Mouse (Mus musculus) Patski (cell line): ENCODE measurements around the gene Nlk. TPM values are rescaled to one million over a fixed set of nuclear protein-coding genes. Genes with fewer than 3 reads are reported as not detected.
A peak's percentile ranks its signal among the peaks of the same experiment; 100 is the strongest.
"Not testable (repeated sequence)": the region's sequence is repeated elsewhere in the genome, so short reads cannot be mapped to it uniquely, and the experiment has no call there.

Experiments
- ATAC-seq: fragments of 100-300 bp; one replicate; pipeline ENCODE4 v1.8.0; 2021
- CTCF ChIA-PET: fragments of 350-600 bp; sonication (Branson Sonifier 250); formaldehyde crosslinking; loops from one replicate; lab custom pipeline; 2022; ENCODE audit warnings: inconsistent platforms; lab: Charles Lee
- POLR2A ChIA-PET: fragments of 350-600 bp; sonication (Branson Sonifier 250); formaldehyde crosslinking; loops from one replicate; lab custom pipeline; 2022; ENCODE audit warnings: antibody characterized with exemption, inconsistent platforms; lab: Charles Lee
- DNase-seq: peaks from one replicate; pipeline ENCODE4 v3.0.0-alpha.2; 2011; ENCODE audit warnings: low read depth, low spot score
- H3K27me3 ChIP-seq: fragments of 371-371 bp; one replicate; pipeline ENCODE4 v1.5.1; 2021
- CTCF ChIP-seq: fragments of 100-300 bp; IDR thresholded peaks from one replicate; pipeline ENCODE4 v1.5.1; 2021
- in situ Hi-C: fragments of 300-500 bp; cut with MboI; formaldehyde crosslinking; loops from 3 replicates; pipeline ENCODE4 v1.11.1; 2018; ENCODE audit warnings: low pct_unique_long_range_greater_than_20kb, mixed read lengths
- polyA plus RNA-seq: library from polyadenylated mRNA; unstranded; gene quantifications from one replicate; pipeline ENCODE4 v1.2.3, GENCODE M21; 2021

The Nlk gene
- polyA plus RNA-seq, 1 experiment from 2014 or later: 22.7 TPM

DNA sequence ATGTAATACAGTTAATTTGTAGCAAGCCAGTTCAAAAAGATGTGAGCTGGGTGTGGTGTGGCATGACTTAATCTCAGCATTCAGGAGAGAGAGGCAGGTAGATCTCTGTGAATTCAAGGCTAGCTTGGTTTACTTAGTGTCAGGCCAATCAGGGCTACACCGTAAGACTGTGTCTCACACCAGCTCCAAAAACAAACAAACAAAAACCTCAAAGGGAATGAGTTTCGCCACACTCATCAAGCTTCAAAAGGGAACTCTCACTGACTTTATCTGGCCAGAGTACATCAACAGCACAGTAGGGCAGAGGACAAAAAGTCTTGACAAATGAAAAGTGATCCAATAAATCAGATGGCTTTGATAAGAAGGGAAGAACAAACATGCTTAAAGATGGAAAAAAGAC is 122.2 kb downstream of the Nlk start:
- no peak for TF ChIP-seq CTCF
- in situ Hi-C loops: no loop called here
- DNase-seq: no peak
- no peak for ATAC-seq
- CTCF ChIA-PET: no interaction called here
- POLR2A ChIA-PET: no interaction called here
- H3K27me3 ChIP-seq: no peaks in the 10 kb centered on the region

- ChIA-PET CTCF (interaction anchor here (1.7 kb wide), 1 partner anchor 8 kb away, joined by 8 read pairs; no protein-coding TSS in a partner anchor), POLR2A (no interaction called here)
- in situ Hi-C loops: no loop called here
- no peaks in the 10 kb centered on the region for H3K27me3 ChIP-seq
- no peak for DNase-seq
- TF ChIP-seq CTCF: no peak
- ATAC-seq: no peak
These were observed 122.6 kb downstream of the Nlk start for GRCm38 (mm10) chr11:78574536-78574935.

- H3K27me3 ChIP-seq, POLR2A ChIA-PET, DNase-seq, in situ Hi-C loops, ATAC-seq: not testable (repeated sequence)
- CTCF ChIA-PET: interaction anchor here (1.7 kb wide), 1 partner anchor 8 kb away, joined by 8 read pairs; no protein-coding TSS in a partner anchor
These were observed 123.1 kb downstream of the Nlk start for GRCm38 (mm10) chr11:78574031-78574430.

GRCm38 (mm10) chr11:78571854-78572253 is 125.3 kb downstream of the Nlk start:
- POLR2A ChIA-PET: no interaction called here

GRCm38 (mm10) chr11:78571441-78571840 is 125.7 kb downstream of the Nlk start:
- no peaks in the 10 kb centered on the region for H3K27me3 ChIP-seq
- no peak for ATAC-seq
- no peak for DNase-seq
- POLR2A ChIA-PET: interaction anchor here (1.5 kb wide), 1 partner anchor 10 kb away, joined by 4 read pairs; no protein-coding TSS in a partner anchor
- CTCF ChIA-PET: no interaction called here
- no peak for TF ChIP-seq CTCF
- in situ Hi-C loops: no loop called here

More at GRCm38 (mm10) chr11:78571854-78572253, 125.3 kb downstream of the Nlk start:
- no peak for DNase-seq
- CTCF ChIA-PET: no interaction called here
- in situ Hi-C loops: no loop called here
- ATAC-seq: no peak
- TF ChIP-seq CTCF: no peak
- H3K27me3 ChIP-seq: no peaks in the 10 kb centered on the region

DNA sequence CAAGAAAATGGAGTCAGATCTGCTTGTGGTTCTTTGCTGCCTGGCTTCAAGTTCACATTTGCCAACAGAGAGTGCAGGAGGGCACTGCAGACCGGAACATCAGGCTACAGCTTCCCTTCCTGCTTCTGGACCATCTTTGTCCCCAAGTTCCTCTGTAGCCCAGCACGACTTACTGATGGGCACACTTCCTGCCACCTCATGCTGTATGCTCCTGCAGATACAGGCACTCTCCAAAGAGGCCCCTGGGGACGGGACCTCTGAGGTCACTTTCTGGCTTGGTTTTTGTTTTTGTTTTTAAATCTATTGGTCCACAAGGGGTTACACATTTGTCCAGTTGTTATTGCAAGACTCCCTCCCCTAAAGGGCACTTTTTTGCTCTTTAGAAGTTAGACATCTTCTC is 127.4 kb downstream of the Nlk start:
- H3K27me3 ChIP-seq: no peaks in the 10 kb centered on the region
- TF ChIP-seq CTCF: no peak
- no peak for ATAC-seq
- ChIA-PET CTCF (interaction anchor here (0.9 kb wide), 1 partner anchor 9 kb away, joined by 4 read pairs; no protein-coding TSS in a partner anchor), POLR2A (no interaction called here)
- no peak for DNase-seq
- in situ Hi-C loops: loop anchor here (10.0 kb wide), 1 partner anchor 385 kb away; no protein-coding TSS in a partner anchor

DNA sequence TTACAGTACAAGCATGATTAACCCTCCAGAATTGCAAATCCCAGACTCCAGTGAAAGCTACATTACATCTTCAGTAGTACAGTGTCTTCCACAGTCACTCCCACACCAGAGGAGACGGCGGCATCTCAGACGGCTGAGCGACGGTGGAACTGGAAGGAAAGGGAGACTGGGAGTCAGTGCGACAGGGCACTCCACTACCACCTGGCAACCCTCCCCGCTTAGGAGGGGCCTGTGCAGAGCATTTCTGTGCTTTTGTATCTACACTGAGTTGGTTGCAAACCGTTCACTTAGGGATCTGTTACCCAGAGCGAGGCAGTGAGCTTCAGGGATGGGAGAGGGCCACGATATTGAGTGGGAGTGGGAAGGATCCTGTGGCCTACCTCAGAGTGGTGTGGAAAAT is 128.3 kb downstream of the Nlk start:
- ChIA-PET POLR2A (no interaction called here), CTCF (interaction anchor here (0.9 kb wide), 1 partner anchor 8 kb away, joined by 4 read pairs; no protein-coding TSS in a partner anchor)
- DNase-seq: no peak
- ATAC-seq: no peak
- H3K27me3 ChIP-seq: no peaks in the 10 kb centered on the region
- no peak for TF ChIP-seq CTCF
- in situ Hi-C loops: loop anchor here (10.0 kb wide), 1 partner anchor 386 kb away; no protein-coding TSS in a partner anchor

DNA sequence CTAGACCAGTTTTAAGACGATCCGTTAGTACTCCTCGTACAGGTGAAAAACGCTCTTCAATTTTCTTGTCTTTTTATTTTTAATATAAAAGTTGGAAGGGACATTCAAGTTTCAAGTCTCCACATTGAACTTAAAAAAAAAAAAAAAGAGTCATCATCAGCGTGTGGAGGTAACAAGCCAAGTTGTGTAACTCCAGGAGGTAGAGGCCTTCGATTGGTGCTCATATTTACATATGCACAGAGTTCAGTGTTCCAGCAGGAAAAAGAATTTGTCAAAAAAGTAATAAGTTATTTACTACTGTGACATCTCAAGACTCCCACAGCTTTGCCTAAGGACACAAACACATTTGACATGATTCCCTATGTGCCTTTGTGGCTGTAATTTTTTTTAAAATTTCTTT is 129.6 kb downstream of the Nlk start:
- in situ Hi-C loops: loop anchor here (10.0 kb wide), 1 partner anchor 387 kb away; no protein-coding TSS in a partner anchor
- CTCF ChIA-PET: no interaction called here
- ATAC-seq (no peak), DNase-seq (no peak)
- H3K27me3 ChIP-seq: no peaks in the 10 kb centered on the region
- no peak for TF ChIP-seq CTCF
- POLR2A ChIA-PET: interaction anchor here (0.7 kb wide), 2 partner anchors 75 to 267 kb away, joined by 3 to 5 read pairs; no protein-coding TSS in a partner anchor

GRCm38 (mm10) chr11:78566775-78567174 is 130.4 kb downstream of the Nlk start:
- DNase-seq (no peak), ATAC-seq (no peak)
- no peaks in the 10 kb centered on the region for H3K27me3 ChIP-seq
- CTCF ChIA-PET: interaction anchor here (1.1 kb wide), 2 partner anchors 129 to 258 kb away, joined by 3 read pairs; no protein-coding TSS in a partner anchor
- TF ChIP-seq CTCF: no peak
- POLR2A ChIA-PET: interaction anchor here (0.8 kb wide), 1 partner anchor 40 kb away, joined by 4 read pairs; no protein-coding TSS in a partner anchor
- in situ Hi-C loops: loop anchor here (10.0 kb wide), 1 partner anchor 388 kb away; no protein-coding TSS in a partner anchor

- H3K27me3 ChIP-seq: no peaks in the 10 kb centered on the region
- ATAC-seq: no peak
- in situ Hi-C loops: loop anchor here (5.0 to 10.0 kb wide), 2 partner anchors 267 to 394 kb away; partner anchors contain the start of gene Lyrm9
- CTCF ChIA-PET: interaction anchor here (0.8 to 1.5 kb wide), 8 partner anchors 9 to 273 kb away, joined by 3 to 6 read pairs (median 4); partner anchors contain the start of gene Lyrm9
- TF ChIP-seq CTCF: peak; percentile 92
- POLR2A ChIA-PET: no interaction called here
- no peak for DNase-seq
These were observed 136.7 kb downstream of the Nlk start for GRCm38 (mm10) chr11:78560447-78560846.

GRCm38 (mm10) chr11:78557241-78557640 is 139.9 kb downstream of the Nlk start:
- H3K27me3 ChIP-seq: no peaks in the 10 kb centered on the region
- ChIA-PET POLR2A (no interaction called here), CTCF (interaction anchor here (1.3 kb wide), 1 partner anchor 11 kb away, joined by 3 read pairs; no protein-coding TSS in a partner anchor)
- in situ Hi-C loops: no loop called here
- no peak for ATAC-seq
- no peak for DNase-seq
- TF ChIP-seq CTCF: peak; percentile 40
